Mouse (Mus musculus) left cerebral cortex, postnatal 25 days (tissue): ENCODE results near the gene Abhd4. TPM values are rescaled to one million over a fixed set of nuclear protein-coding genes. Genes with fewer than 3 reads are reported as not detected.

Experiments
- DNase-seq, 2 experiments: peaks; one replicate each; pipeline ENCODE4 v3.0.0; 2022; ENCODE audit warnings: low spot score in 2 of 2, mixed read lengths in 1 of 2
- intact Hi-C: fragments of 180-260 bp; cut with DNase I; formaldehyde crosslinking; loops from one replicate; pipeline ENCODE4 v1.15.1; 2025
- total RNA-seq, 2 experiments: library from RNA; stranded (reverse); gene quantifications; 2 replicates each; pipeline ENCODE4 v1.2.3; 2021

Abhd4 gene
- total RNA-seq, 2 experiments from 2014 or later = 43.4 to 45.6 TPM

DNA sequence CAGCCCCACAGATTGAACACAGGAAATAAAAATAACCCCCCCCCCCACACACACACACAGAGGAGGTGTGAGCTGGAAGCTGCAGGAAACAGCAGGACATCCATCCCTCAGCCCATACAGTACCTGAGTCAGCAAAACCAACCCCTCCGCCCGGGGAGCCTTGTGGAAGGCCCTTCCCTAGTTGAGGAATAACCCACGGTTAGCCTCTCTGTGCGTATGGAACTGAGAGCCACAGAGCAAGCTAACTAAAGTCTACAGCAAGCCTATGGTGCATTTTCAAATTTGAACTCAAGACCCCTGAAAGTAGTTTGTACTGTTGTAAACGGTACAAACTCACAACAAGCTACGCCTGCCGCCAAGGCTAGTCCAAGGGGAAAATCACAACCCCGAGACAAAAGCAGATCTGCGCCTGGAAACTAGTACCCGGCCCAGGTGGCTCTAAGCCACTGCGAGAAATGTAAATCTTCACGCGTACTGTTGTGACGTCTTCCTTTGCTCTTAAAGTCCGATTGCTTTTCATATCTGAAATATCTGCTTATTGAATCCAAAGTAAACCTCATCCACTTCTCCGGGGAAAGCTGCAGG is 20.3 kb upstream of the Abhd4 start:
- DNase-seq = no peak
- intact Hi-C loops = loop anchor here (2.0 kb wide), 1 partner anchor 261 kb away; no protein-coding TSS in a partner anchor

DNA sequence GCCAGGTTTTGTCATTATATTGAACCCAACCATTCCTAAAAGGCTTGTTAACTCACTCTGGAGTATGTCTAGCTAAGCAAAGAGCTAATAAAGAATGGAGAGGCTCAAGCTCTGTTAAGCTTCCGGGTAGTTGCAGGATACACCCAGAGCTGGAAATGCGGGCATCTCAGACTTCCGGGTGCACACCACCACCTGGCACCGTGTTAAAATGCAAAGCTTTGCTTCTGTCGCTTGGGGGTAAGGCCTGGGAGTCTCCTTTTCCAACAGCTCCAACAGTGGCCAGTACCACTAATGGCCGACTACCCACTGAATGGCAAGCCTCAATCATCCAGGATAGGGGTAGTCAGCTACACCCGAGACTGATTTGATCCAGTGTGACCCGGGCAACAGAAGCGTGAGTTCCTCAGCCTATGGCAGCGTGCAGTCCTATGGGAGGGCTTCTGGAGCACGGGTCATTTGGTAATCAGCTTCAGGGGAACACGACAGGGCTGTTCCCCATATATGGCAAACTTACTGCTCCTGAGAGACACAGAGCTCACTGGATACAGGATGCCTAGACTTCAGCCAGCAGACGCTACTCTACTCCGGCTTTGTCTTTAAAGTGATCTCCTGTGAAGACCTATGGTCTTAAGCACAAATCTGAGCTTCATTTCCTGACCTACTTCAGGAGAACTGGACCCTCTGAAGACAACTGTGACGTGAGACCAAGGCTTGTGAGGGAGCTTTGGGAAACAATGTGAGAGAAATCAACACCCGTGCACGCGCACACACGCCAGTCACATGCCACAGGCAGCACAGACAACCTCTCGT is 19.6 kb upstream of the Abhd4 start:
- intact Hi-C loops = loop anchor here (5.0 kb wide), 2 partner anchors 128 to 178 kb away; partner anchors contain the start of gene Oxa1l

DNA sequence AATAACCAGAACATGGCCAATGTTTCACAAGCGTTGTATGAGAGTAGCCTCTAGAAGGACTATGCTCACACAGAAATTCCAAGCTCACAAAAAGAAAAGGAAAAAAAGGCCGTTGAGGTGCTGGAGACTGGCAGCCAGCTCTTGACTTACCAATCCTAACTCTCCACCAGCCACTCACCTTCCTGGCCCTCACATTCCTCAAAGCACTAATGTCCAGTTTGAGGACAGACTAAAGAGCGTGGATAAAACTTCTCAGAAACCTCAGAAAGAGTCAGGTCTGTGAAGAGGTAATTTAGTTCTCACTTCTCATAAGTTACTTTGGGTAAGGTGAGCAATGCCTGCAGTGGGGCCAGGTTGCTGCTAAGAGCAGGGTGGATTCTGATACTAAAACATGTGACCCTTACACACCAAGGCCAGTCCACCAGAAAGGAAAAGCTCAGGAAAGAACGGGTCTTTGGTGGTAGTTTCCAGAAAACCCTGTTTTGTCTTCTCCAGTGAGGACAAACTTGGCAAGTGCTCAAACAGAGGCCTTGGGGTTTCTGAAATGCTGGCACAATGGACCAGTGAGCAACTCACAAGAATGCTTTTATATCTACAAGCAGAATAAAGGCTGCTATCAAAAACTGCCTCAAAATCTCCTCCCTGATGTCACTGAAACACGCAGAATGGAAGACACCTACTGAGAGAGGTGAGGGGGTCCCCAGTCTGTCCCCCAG is 18.0 kb upstream of the Abhd4 start:
- no peak for DNase-seq
- intact Hi-C loops = loop anchor here (5.0 kb wide), 2 partner anchors 126 to 176 kb away; partner anchors contain the start of gene Oxa1l

More for the DNA sequence above, 19.6 kb upstream of the Abhd4 start:
- DNase-seq = no peak

DNA sequence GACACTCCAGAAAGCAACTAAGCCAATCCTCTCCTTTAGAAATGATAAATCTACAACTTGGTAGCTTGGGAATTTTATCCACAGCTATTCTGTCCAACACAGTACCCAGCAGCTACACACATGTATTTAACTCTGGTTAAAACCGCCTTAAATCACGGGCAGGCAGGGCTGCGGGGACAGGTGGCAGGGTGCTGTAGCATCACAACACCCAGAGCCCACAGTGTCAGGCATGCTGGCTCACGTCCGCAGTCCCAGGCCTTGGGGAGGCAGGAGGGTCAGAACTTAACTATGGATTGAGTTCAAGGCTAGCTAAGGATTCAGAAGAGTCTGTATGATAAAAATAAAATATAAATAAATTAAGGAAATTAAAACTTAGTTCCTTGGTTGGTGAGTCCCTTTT is 17.1 kb upstream of the Abhd4 start:
- no peak for DNase-seq
- intact Hi-C loops = loop anchor here (5.0 kb wide), 2 partner anchors 125 to 175 kb away; partner anchors contain the start of gene Oxa1l

DNA sequence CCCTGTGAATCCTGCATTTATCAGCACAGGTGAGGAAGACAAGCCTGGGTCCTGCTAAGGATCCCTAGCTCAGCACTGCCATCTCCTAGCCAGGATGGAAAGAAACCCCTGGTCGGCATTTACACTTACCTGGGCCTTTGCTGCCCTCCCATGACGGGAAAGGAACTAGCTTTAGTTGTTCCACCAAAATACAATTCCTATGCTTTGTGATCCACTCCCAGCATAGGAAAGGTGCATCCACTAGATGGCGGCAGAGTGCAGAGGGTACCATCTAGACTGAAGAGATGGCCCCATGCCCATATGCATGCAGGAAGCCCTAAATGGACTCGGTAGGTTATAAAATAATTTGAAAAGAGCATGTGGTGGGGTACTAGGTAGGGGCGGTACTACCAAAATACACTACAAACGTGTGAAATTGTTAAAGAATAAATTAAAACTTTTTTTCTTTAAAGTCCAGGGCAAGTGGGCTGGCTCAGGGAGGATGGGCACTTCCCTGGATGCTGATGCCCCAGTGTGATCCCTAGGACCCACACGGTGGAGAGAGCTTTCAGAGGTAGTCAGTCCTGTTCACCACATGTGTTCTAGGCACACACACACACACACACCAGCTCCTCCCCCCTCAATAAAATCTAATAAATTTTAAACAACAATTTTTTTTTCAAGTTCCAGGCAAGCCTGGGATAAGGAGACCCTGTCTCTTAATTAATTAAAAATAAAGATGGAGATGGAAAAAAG is 14.8 kb upstream of the Abhd4 start:
- peak; percentile 76 to 86 for DNase-seq
- intact Hi-C loops = loop anchor here (5.0 kb wide), 2 partner anchors 123 to 173 kb away; partner anchors contain the start of gene Oxa1l

DNA sequence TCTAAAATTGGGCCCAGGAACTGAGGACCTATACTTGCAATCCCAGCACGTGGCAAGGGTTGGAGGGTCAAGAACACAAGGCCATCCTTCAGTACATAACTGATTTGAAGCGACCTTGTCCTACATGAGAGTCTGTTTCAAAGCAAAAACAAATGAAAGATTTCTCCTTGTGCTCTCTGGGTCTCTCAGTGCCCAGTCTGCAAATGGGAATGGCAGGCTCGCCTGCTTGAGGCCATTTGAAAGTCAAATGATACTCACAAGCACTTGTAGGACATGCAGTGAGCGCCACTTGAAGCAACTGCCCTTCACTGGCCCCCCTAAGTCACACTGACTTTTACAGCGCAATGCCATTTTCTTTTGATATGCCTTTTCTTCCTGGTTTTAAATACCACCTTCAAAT is 13.4 kb upstream of the Abhd4 start:
- intact Hi-C loops = no loop called here
- no peak for DNase-seq

DNA sequence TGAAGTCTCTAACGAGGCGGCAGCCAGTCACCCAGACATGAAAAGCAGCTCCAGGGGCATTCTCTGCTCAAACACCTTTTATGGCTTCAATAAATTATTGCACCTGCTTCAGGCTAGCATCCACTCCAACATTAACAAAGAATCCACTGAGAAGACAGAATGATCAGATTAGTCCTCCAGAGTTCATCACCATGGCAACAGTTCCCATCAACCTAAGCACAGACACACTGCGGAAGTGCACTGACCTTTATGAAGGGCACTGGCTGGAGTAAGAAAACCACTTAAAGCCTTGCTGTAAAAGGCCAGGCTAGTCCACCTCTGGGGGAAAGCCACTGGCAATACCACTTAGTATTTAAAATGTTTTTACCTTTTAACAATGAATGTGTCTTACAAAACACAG is 9.8 kb upstream of the Abhd4 start:
- intact Hi-C loops = no loop called here
- DNase-seq = no peak

DNA sequence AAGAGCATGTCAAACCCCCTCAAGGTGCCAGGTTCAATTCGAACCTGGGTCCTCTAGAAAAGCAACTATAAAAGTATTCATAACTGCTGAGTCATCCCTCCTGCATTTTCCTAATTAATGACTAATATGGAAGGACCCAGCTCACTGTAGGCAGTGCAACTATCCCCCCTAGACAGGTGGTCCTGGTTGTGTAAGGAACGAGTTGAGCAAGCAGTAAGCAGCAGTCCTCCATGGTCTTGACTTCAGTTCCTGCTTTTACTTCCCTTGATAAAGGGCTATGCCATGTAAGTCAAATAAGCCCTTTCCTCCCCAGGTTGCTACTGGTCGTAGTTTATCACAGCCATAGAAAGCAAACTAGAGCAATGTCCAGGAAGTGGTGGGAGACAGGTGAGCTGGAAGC is 7.8 kb upstream of the Abhd4 start:
- no peak for DNase-seq
- intact Hi-C loops = no loop called here

DNA sequence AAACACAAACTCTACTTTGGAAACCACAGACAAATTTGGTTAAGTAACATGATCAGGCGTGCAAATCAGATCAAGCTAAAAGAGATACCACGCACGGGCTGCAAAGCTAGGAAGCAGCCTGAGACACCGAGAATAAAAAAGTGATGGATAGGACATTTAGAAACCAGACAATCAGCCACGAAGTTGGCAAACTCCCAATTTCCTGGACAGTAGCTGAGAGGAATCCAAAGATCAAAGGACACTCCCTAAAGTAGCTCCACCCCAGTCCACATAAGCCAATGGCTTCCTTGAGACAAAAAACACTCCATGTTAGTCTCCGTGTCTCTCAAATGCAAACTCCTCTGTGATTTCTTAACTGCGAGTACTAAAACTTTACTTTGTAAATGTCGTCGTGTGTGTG is 4.7 kb upstream of the Abhd4 start:
- intact Hi-C loops = no loop called here
- no peak for DNase-seq

DNA sequence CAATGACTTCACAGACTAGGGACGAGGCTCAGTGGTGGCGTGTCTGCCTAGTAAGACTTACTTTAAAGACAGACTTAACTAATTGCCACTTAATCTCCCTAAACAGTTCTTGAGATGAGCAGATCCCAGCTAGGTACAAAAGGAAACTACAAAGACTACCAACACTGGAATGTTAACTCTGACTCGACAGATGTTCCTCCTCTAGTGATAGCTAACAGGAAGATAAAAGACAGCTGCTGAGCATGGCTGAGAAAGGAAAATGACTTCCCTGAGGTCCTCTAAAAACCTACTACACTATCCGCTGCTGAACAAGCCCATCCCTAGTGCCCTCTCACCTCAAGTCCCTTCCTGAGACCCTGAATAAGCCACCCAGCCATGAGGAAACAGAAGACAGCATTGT is 3.9 kb upstream of the Abhd4 start:
- no peak for DNase-seq
- intact Hi-C loops = loop anchor here (5.0 kb wide), 2 partner anchors 162 to 177 kb away; partner anchors contain the start of gene Mrpl52

DNA sequence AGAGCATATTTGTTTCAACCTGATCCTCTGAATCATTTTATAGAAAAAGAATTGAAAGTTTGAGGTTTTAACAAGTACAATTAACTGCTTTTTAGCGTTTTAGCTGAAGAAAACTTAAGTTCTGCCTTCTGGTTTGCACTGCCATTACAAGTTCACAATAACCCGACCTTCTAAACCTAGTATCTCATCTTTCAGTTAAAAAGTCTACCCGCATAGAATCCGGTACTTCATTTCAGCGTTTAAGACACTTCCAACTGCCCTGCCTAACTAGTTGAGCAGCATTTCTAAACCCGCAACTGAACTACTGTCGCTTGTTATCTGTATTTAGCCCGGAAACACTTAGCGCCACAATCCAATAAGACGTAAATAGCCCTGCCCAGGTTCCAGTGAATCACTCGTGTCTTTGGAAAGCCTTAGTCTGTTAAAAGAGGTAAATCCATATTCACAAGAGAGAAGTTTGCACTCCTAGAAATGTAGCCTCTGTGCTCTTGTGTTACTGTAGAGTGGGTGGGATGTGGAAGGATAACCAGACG is 748 bp downstream of the Abhd4 start:
- intact Hi-C loops = loop anchor here (5.0 kb wide), 3 partner anchors 108 to 173 kb away; partner anchors contain the start of genes Mrpl52 and Oxa1l
- DNase-seq = no peak

DNA sequence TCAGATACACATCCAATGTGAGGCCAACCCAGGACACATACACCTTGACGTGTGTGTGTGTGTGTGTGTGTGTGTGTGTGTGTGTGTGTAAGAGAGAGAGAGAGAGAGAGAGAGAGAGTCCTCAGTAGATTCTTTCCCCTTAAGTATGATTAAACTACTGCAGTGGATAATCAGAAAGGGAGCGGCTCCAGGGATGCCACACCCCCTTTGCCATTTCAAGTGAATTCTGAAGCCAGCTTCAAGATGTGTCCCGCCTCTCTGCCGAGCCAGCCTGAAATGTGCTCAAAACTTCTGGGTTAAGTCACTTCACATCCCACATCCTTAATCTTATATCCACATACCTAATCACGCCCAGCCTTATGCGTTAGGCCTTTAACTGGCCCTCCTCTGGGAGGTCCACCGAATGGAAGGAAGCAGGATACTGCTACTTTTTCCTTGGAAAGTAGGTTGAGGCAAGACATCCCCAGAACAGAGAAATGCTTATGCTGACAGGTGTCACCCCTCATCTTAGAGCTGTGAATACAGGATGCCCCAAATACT is 4.2 kb downstream of the Abhd4 start:
- intact Hi-C loops = loop anchor here (5.0 kb wide), 1 partner anchor 104 kb away; the partner anchor contains the start of gene Oxa1l
- no peak for DNase-seq

DNA sequence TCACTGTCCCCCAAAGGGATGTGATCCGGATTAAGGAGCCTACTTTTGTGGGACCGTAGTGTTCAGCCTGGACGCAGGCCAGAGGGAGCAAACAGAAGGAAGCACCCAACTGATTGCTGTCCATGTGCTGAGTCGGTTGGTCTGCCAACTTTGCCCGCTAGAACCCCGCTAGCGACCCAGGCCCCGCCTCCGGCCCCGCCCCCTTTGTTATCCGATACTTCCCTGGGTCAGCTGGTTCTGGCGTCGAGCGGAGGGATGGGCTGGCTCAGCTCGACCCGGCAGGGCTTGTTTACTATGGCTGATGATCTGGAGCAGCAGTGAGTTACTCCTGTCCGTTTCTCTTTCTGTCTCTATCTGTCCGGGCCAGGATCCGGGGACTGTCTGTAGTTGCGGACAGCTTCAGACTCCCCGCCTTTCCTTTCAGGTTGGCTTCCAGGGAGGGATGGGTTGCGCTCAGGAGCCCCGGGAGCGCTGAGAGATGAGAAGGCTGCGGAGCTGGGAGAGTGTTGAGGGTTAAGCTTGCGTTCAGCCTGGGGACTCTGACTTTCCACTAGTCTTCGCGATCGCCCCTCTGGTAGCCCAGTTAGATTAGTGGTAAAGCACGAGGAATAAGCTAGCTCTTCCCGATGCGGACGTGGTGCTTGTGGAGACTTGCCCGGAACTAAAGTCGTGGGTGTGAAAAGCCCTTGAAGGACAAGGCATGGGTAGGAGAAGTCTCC is 5.2 kb downstream of the Abhd4 start:
- DNase-seq = peak; percentile 72 to 80
- intact Hi-C loops = loop anchor here (5.0 kb wide), 1 partner anchor 103 kb away; the partner anchor contains the start of gene Oxa1l

DNA sequence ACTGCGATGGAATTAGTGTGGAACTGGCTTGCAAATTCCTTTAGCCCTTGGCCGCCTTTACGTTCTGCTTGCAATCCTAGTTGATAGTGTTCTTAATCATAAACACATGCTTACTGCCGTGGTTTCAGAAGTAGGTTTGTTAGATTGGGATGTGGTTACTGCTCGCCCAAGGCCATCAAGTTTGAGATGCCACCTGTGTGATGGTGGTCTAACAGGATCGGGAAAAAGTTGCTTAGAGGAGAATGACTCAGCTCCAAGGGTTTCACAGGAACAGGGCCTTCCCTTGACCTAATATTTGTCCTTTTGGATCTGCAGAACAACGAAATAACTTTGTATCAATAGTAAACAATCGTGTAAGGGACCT is 5.7 kb downstream of the Abhd4 start:
- DNase-seq = no peak
- intact Hi-C loops = loop anchor here (5.0 kb wide), 1 partner anchor 103 kb away; the partner anchor contains the start of gene Oxa1l

DNA sequence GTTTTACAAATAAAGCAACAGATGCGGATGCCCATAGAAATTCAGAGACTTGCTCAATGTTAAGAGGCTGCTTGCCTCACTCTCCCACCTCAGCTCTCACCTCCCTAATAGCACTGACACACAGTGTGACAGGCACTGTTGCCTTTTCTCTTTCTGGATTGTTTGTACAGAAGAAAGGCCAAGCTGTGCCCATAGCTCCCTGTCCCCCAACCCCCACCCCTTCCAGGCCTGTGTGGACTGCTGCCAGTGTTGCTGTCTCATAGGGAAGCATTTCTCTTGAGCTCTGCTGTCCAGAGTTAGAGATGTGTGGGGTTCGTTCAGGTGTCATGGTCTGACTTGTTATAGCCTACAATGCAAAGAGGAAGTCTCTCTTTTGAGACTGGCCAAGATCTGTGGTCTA is 6.2 kb downstream of the Abhd4 start:
- no peak for DNase-seq
- intact Hi-C loops = no loop called here

DNA sequence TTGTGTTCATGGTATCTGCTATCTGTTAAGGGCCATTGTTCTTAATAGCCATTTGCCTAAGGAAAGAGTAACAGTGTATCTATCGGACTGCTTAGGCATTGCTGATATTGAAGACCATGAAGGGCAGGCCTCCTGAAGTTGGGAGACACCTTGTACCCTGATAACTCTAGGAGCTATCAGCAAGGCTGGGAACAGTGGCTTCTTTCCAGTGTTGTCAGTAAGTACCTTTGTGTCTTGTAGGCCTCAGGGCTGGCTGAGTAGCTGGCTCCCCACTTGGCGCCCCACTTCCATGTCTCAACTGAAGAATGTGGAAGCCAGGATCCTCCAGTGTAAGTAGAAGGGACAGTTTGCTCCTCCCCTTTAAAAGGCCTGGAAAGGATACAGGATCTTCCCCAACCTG is 7.4 kb downstream of the Abhd4 start:
- DNase-seq = no peak
- intact Hi-C loops = no loop called here

DNA sequence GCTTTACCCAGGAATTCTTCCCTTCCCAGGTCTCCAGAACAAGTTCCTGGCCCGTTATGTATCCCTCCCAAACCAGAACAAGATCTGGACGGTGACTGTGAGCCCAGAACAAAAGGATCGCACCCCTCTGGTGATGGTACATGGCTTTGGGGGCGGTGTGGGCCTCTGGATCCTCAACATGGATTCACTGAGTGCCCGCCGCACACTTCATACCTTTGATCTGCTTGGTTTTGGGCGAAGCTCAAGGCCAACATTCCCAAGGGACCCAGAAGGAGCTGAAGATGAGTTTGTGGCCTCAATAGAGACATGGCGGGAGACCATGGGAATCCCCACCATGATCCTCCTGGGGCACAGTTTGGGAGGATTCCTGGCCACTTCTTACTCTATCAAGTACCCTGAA is 8.6 kb downstream of the Abhd4 start:
- intact Hi-C loops = no loop called here

DNA sequence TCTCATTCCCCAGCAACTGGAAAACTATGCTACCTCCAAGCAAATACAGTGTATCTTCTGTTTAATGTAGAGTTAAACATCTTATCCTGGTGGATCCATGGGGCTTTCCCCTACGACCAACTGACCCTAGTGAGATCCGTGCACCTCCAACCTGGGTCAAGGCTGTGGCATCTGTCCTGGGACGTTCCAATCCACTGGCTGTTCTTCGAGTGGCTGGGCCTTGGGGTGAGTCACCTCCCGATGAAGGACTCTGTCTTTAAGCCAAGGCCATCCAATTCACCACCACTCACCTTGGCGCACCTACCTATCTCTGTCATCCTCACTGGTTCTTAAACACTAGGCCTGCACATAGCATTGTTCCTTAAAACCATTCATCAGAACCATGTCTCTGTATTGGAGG is 9.1 kb downstream of the Abhd4 start:
- DNase-seq = no peak
- intact Hi-C loops = no loop called here

More for the DNA sequence above, 8.6 kb downstream of the Abhd4 start:
- DNase-seq = no peak
